Mouse (Mus musculus): Measurements from ENCODE around the gene Shld1. TPM values are rescaled to one million over a fixed set of nuclear protein-coding genes. Genes with fewer than 3 reads are reported as not detected.

Shld1 gene
- polyA plus RNA-seq, 1 experiment from 2014 or later: 17.6 TPM

- H3K36me3 ChIP-seq (ENCODE audit: control insufficient read depth, insufficient read depth, low read length): no peaks in the 10 kb centered on the region
- no peaks in the 10 kb centered on the region; the same call in 1 of the 2 replicates for H3K4me1 ChIP-seq (replicated peaks; ENCODE audit: control insufficient read depth, insufficient read depth, low read length)
- peak overlapping the region; percentile 56 for H3K9ac ChIP-seq (ENCODE audit: low read length)
- peak; percentile 96 for DNase-seq (ENCODE audit: low spot score)
- ATAC-seq (replicated peaks; ENCODE audit: low FRiP score): peak; percentile 98
- peak overlapping the region; percentile 38 for H3K4me3 ChIP-seq (ENCODE audit: low read depth, low read length)
- peak overlapping the region; percentile 70 for H3K4me2 ChIP-seq (ENCODE audit: low read depth, low read length, severe bottlenecking)
- H3K27me3 ChIP-seq (ENCODE audit: control insufficient read depth, insufficient read depth, low read length): no peaks in the 10 kb centered on the region
- 0 out of 2 replicates have a peak overlapping the region, but pooled peaks have one; percentile 28 for H3K27ac ChIP-seq (ENCODE audit: low read depth, low read length)
- WGBS: under 1% methylated on average over 41 of the region's 41 CpGs
- H3K9me3 ChIP-seq (ENCODE audit: control insufficient read depth, low read length): no peaks in the 10 kb centered on the region
These were observed 94.8 kb downstream of the Shld1 start for GRCm38 (mm10) chr2:132781439-132782068.

- DNase-seq (ENCODE audit: low spot score): no peak
- Histone ChIP-seq H3K9ac (ENCODE audit: low read length) (no peak overlapping the region), H3K4me1 (replicated peaks; ENCODE audit: control insufficient read depth, insufficient read depth, low read length) (no peaks in the 10 kb centered on the region; the same call in 1 of the 2 replicates), H3K4me3 (ENCODE audit: low read depth, low read length) (no peak overlapping the region), H3K27ac (ENCODE audit: low read depth, low read length) (no peak overlapping the region), H3K9me3 (ENCODE audit: control insufficient read depth, low read length) (no peaks in the 10 kb centered on the region), H3K27me3 (ENCODE audit: control insufficient read depth, insufficient read depth, low read length) (no peaks in the 10 kb centered on the region), H3K4me2 (ENCODE audit: low read depth, low read length, severe bottlenecking) (no peak overlapping the region), H3K36me3 (ENCODE audit: control insufficient read depth, insufficient read depth, low read length) (no peaks in the 10 kb centered on the region)
- ATAC-seq (replicated peaks; ENCODE audit: low FRiP score): no peak
- WGBS: 84% methylated on average over 6 of the region's 6 CpGs
These were observed 97.3 kb downstream of the Shld1 start for GRCm38 (mm10) chr2:132784039-132784438.

GRCm38 (mm10) chr2:132793441-132794203, 106.9 kb downstream of the Shld1 start:
- 92% methylated on average over 19 of the region's 19 CpGs for WGBS
- no peak for DNase-seq (ENCODE audit: low spot score)

GRCm38 (mm10) chr2:132794204-132794586, 107.5 kb downstream of the Shld1 start:
- H3K9me3 ChIP-seq (ENCODE audit: control insufficient read depth, low read length): no peaks in the 10 kb centered on the region
- no peak overlapping the region for H3K27ac ChIP-seq (ENCODE audit: low read depth, low read length)
- H3K4me1 ChIP-seq (replicated peaks; ENCODE audit: control insufficient read depth, insufficient read depth, low read length): no peaks in the 10 kb centered on the region
- no peak overlapping the region for H3K9ac ChIP-seq (ENCODE audit: low read length)
- DNase-seq (ENCODE audit: low spot score) (no peak), ATAC-seq (replicated peaks; ENCODE audit: low FRiP score) (no peak)
- no peaks in the 10 kb centered on the region for H3K36me3 ChIP-seq (ENCODE audit: control insufficient read depth, insufficient read depth, low read length)
- no peak overlapping the region for H3K4me2 ChIP-seq (ENCODE audit: low read depth, low read length, severe bottlenecking)
- H3K27me3 ChIP-seq (ENCODE audit: control insufficient read depth, insufficient read depth, low read length): no peaks in the 10 kb centered on the region
- 82% methylated on average over 7 of the region's 7 CpGs for WGBS
- no peak overlapping the region for H3K4me3 ChIP-seq (ENCODE audit: low read depth, low read length)

More at GRCm38 (mm10) chr2:132793441-132794203, 106.9 kb downstream of the Shld1 start:
- no peaks in the 10 kb centered on the region for H3K27me3 ChIP-seq (ENCODE audit: control insufficient read depth, insufficient read depth, low read length)
- no peak overlapping the region for H3K27ac ChIP-seq (ENCODE audit: low read depth, low read length)
- ATAC-seq (replicated peaks; ENCODE audit: low FRiP score): no peak
- H3K4me3 ChIP-seq (ENCODE audit: low read depth, low read length): no peak overlapping the region
- H3K4me1 ChIP-seq (replicated peaks; ENCODE audit: control insufficient read depth, insufficient read depth, low read length): no peaks in the 10 kb centered on the region
- H3K9me3 ChIP-seq (ENCODE audit: control insufficient read depth, low read length): no peaks in the 10 kb centered on the region
- H3K4me2 ChIP-seq (ENCODE audit: low read depth, low read length, severe bottlenecking): no peak overlapping the region
- H3K9ac ChIP-seq (ENCODE audit: low read length): no peak overlapping the region
- no peaks in the 10 kb centered on the region for H3K36me3 ChIP-seq (ENCODE audit: control insufficient read depth, insufficient read depth, low read length)

Other genes with a start within 250 kb of the Shld1 start
- 41.9 and 49.4 TPM in 2 replicates for gene Gpcpd1, start 99.2 kb upstream of the Shld1 start, polyA plus RNA-seq (2014; fragmentation: Nextera tagmentation; extraction: Ambion mirVana)
- gene Chgb, start 94.3 kb downstream of the Shld1 start, polyA plus RNA-seq (2014; fragmentation: Nextera tagmentation; extraction: Ambion mirVana): 5.9 TPM in 2 replicates
- gene Trmt6, start 129.1 kb downstream of the Shld1 start, polyA plus RNA-seq (2014; fragmentation: Nextera tagmentation; extraction: Ambion mirVana): 37.4 and 37.9 TPM in 2 replicates
- 28.6 and 32.4 TPM in 2 replicates for gene Mcm8, start 129.2 kb downstream of the Shld1 start, polyA plus RNA-seq (2014; fragmentation: Nextera tagmentation; extraction: Ambion mirVana)
- gene Crls1, start 159.7 kb downstream of the Shld1 start, polyA plus RNA-seq (2014; fragmentation: Nextera tagmentation; extraction: Ambion mirVana): 26.9 and 29.7 TPM in 2 replicates
- 0.24 and 0.44 TPM in 2 replicates for gene Lrrn4, start 194.0 kb downstream of the Shld1 start, polyA plus RNA-seq (2014; fragmentation: Nextera tagmentation; extraction: Ambion mirVana)